Mouse (Mus musculus) lung, embryonic 16.5 days (tissue): Measurements from ENCODE around the gene Eid1. TPM values are rescaled to one million over a fixed set of nuclear protein-coding genes. Genes with fewer than 3 reads are reported as not detected.

Experiments used
- ATAC-seq: fragments of 200-750 bp; cut with Nextera tagmentation; 2 replicates; pipeline ENCODE4 v1.8.0; 2017; ENCODE audit warnings: low read depth, mild to moderate bottlenecking, moderate library complexity
- H3K27ac ChIP-seq: fragments of 300-500 bp; sonication (generic); 2 replicates; pipeline ENCODE4 v1.5.1; 2014; ENCODE audit warnings: mild to moderate bottlenecking, control low read depth, low read length
- H3K27me3 ChIP-seq: fragments of 300-500 bp; sonication (generic); 2 replicates; pipeline ENCODE4 v1.6.1; 2014; ENCODE audit warnings: low read depth, low read length, mixed read lengths; ENCODE audit not compliant: control insufficient read depth, insufficient read depth
- H3K36me3 ChIP-seq: fragments of 300-500 bp; sonication (generic); 2 replicates; pipeline ENCODE4 v1.6.1; 2014; ENCODE audit warnings: low read length; ENCODE audit not compliant: control insufficient read depth, insufficient read depth
- H3K4me1 ChIP-seq: fragments of 300-500 bp; sonication (generic); replicated peaks from 2 replicates; pipeline ENCODE4 v1.6.1; 2014; ENCODE audit warnings: low read length, mixed read lengths; ENCODE audit not compliant: control insufficient read depth, insufficient read depth
- H3K4me2 ChIP-seq: fragments of 300-500 bp; sonication (generic); 2 replicates; pipeline ENCODE4 v1.6.1; 2014; ENCODE audit warnings: low read depth, low read length, control low read depth
- H3K4me3 ChIP-seq: fragments of 300-500 bp; sonication (generic); 2 replicates; pipeline ENCODE4 v1.5.1; 2014; ENCODE audit warnings: mild to moderate bottlenecking, low read length, control low read depth
- H3K9ac ChIP-seq: fragments of 300-500 bp; sonication (generic); 2 replicates; pipeline ENCODE4 v1.6.1; 2014; ENCODE audit warnings: low read length, control low read depth
- H3K9me3 ChIP-seq: fragments of 300-500 bp; sonication (generic); 2 replicates; pipeline ENCODE4 v1.6.1; 2016; ENCODE audit warnings: low read length; ENCODE audit not compliant: control insufficient read depth
- WGBS: fragments of 180-500 bp; shearing (Covaris S2); extraction: QIAGEN DNeasy Blood & Tissue Kit; methylation state at CpG from one replicate; pipeline ENCODE4 v1.1.7; 2014; 5-methylcytosine and 5-hydroxymethylcytosine counted together
- polyA plus RNA-seq: library from polyadenylated mRNA; unstranded; fragments of >200 nt; fragmentation: Nextera tagmentation; extraction: Ambion mirVana; gene quantifications from 2 replicates; pipeline ENCODE4 v1.2.1, GENCODE M21; 2015

Gene Eid1
- polyA plus RNA-seq, 1 experiment from 2014 or later: 105 TPM

DNA sequence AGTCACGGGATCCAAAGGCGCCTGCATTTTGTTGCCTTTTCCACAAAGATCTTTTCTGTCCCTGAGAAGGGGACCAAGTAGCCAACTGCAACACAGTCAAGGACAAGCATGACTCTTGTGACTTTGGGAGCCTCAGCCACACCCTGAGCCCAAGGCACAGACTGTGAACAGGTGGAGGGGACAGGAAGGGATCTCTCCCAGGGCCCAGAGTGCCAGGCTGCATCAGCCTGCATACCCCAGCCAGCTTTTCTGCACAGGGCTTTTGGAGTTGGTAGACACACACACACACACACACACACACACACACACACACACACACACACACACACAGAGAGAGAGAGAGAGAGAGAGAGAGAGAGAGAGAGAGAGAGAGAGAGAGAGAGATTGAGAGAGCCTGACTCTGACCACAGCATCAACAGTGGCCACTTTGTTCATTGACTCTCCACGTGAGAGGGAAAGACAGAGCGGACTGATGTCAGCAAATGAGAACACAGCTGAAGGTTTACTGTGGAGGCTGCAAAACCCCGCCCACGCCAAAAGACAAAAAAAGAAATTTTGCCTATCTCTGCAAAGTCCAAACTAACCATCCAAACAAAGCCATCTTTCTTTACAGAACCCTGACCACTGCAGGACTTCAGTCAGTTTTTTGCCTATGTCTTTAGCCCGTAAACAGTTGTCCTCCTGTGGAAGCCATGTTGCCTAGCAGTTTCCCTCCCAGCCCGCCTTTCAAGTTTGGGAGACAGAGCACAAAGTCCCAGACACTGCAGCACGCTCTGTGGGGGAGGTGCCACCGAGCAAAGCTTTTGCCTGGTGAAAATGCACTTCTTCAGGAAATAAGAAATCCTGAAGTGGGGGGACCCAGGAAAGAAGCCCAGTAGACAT, 11.9 kb downstream of the Eid1 start:
- H3K4me1 ChIP-seq: peaks cover 10% of the 10 kb centered on the region; the same call in 1 of the 2 replicates
- H3K36me3 ChIP-seq: no peaks in the 10 kb centered on the region
- no peak overlapping the region for H3K9ac ChIP-seq
- H3K27ac ChIP-seq: 0 out of 2 replicates have a peak overlapping the region, but pooled peaks have one; percentile 25
- WGBS: 44% methylated on average over 10 of the region's 10 CpGs
- H3K4me2 ChIP-seq: no peak overlapping the region
- H3K4me3 ChIP-seq: no peak overlapping the region
- no peaks in the 10 kb centered on the region for H3K9me3 ChIP-seq
- no peak for ATAC-seq
- 0 out of 2 replicates have a peak, but pooled peaks cover 3% of the 10 kb centered on the region for H3K27me3 ChIP-seq

DNA sequence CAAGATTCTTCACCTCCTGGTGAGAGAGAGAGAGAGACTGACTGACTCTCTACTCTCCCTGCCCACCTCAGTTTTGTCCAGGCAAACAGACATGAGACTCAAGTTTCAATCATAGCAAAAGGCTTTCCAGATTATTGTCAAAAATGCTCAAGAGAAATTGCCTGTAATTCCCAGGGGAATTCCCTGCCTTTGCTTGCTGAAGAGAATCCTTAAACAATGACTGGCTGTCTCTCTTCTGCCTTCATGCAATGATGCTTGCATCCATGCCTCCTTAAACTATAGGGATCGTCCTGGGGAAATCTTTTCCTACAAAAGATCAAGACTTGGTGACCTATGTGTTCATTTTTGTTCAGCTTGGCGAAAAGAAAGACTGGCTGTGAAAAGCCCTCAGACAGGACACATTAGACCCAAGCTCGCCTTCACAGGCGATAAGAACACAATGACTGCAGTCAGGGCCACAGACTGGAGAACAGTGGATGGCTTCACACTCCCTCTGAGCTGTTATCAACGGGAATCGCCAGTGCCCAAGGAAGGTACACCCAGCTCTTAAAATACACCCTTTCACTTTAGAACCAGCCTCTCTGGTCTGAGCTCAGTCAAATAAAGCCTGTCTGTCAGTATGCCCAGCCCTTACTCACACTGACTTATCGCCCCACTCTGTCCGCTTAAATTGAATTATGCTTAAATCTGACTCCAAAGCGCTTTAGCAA, 12.7 kb downstream of the Eid1 start:
- Histone ChIP-seq H3K27me3 (no peaks in the 10 kb centered on the region), H3K27ac (0 out of 2 replicates have a peak overlapping the region, but pooled peaks have one; percentile 25), H3K4me3 (no peak overlapping the region), H3K4me1 (peaks cover 10% of the 10 kb centered on the region; the same call in 1 of the 2 replicates), H3K9me3 (no peaks in the 10 kb centered on the region), H3K9ac (no peak overlapping the region), H3K36me3 (no peaks in the 10 kb centered on the region), H3K4me2 (0 out of 2 replicates have a peak overlapping the region, but pooled peaks have one; percentile 7)
- ATAC-seq: peak; percentile 21
- 48% methylated on average over 9 of the region's 9 CpGs for WGBS

- no peak overlapping the region for H3K9ac ChIP-seq
- no peaks in the 10 kb centered on the region for H3K9me3 ChIP-seq
- H3K4me2 ChIP-seq: no peak overlapping the region
- no peak overlapping the region for H3K4me3 ChIP-seq
- no peak for ATAC-seq
- no peak overlapping the region for H3K27ac ChIP-seq
- 40% methylated on average over 2 of the region's 2 CpGs for WGBS
- H3K4me1 ChIP-seq: no peaks in the 10 kb centered on the region; the same call in 1 of the 2 replicates
- no peaks in the 10 kb centered on the region for H3K27me3 ChIP-seq
- H3K36me3 ChIP-seq: no peaks in the 10 kb centered on the region
Measured at GRCm38 (mm10) chr2:125692010-125692409, 19.1 kb downstream of the Eid1 start.

DNA sequence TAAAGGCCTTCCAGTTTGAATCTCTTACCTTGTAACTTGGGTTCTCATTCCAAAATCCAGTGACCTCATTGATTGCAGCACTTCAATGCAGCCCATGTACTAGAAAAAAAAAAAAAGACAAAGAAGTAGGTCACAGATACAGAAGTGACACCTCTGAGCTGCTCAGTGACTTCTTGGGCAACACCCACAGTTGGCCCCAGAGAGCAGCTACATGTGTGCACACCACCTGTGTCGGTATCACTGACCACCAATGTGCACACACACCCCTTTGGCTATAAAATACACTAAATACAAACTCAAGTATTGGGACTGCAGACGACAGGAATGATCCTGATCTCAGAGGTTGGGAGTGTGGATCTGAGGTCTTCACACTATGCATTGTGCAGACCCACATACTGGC, 21.9 kb downstream of the Eid1 start:
- Histone ChIP-seq H3K9me3 (no peaks in the 10 kb centered on the region), H3K4me3 (no peak overlapping the region), H3K27ac (no peak overlapping the region), H3K27me3 (no peaks in the 10 kb centered on the region), H3K36me3 (no peaks in the 10 kb centered on the region), H3K4me1 (no peaks in the 10 kb centered on the region; the same call in 1 of the 2 replicates), H3K4me2 (no peak overlapping the region), H3K9ac (no peak overlapping the region)
- no peak for ATAC-seq
- WGBS: 73% methylated on average over 2 of the region's 2 CpGs

DNA sequence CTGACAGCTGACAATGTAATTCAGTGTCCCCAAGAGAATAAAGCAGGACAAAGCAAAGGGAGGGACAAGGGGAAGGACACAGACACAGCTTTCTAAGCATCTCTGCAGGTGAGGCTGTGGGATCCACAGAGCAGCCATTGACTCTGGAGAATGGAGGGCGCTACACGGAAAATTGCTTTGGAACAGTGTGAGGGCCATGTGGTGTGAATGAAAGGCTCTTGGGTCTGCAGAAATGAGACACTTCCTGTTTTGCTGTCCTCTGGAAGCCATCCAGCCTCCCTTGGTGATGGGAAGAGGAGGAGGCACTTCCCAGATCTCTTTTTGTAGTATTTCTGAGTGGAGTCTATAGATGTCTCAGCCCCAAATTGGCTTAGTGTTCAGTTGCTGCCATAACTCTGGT, 23.3 kb downstream of the Eid1 start:
- Histone ChIP-seq H3K9ac (no peak overlapping the region), H3K36me3 (no peaks in the 10 kb centered on the region), H3K4me3 (no peak overlapping the region), H3K9me3 (no peaks in the 10 kb centered on the region), H3K4me1 (no peaks in the 10 kb centered on the region; the same call in 1 of the 2 replicates), H3K27me3 (no peaks in the 10 kb centered on the region), H3K4me2 (no peak overlapping the region), H3K27ac (peak overlapping the region; percentile 61)
- 53% methylated on average over 2 of the region's 2 CpGs for WGBS
- peak; percentile 79; the same call in 1 of the 2 replicates for ATAC-seq

- 59% methylated on average over 2 of the region's 2 CpGs for WGBS
- Histone ChIP-seq H3K4me1 (no peaks in the 10 kb centered on the region), H3K36me3 (no peaks in the 10 kb centered on the region), H3K4me3 (no peak overlapping the region), H3K4me2 (no peak overlapping the region), H3K27ac (no peak overlapping the region), H3K9me3 (no peaks in the 10 kb centered on the region), H3K9ac (no peak overlapping the region), H3K27me3 (no peaks in the 10 kb centered on the region)
- ATAC-seq: 0 out of 2 replicates have a peak, but pooled peaks have one; percentile 43
Measured at GRCm38 (mm10) chr2:125701606-125702005, 28.7 kb downstream of the Eid1 start.

DNA sequence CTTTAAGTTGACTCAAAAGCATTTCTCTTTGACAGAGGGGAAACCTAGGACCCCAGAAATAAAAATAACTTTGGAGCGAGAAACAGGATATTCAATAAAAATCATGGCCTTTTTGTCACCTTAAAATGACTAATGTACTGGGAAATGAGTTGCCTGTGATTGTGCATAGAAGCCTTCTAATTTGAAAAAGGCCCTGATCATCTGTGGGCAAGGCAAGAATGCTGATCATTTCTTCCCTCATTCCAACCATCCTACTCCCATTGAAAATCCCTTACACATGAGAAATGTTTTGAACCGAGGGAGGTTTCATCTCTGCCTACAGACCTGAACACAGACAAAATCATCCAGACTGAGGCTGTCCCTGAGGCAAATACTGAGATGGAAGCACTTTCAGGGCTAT, 30.0 kb downstream of the Eid1 start:
- no peak for ATAC-seq
- Histone ChIP-seq H3K4me3 (no peak overlapping the region), H3K27me3 (no peaks in the 10 kb centered on the region), H3K4me2 (no peak overlapping the region), H3K9me3 (no peaks in the 10 kb centered on the region), H3K27ac (no peak overlapping the region), H3K36me3 (no peaks in the 10 kb centered on the region), H3K4me1 (no peaks in the 10 kb centered on the region), H3K9ac (no peak overlapping the region)
- 74% methylated on average over 2 of the region's 2 CpGs for WGBS

GRCm38 (mm10) chr2:125704907-125705631, 32.2 kb downstream of the Eid1 start:
- WGBS: 64% methylated on average over 12 of the region's 12 CpGs
- H3K4me1 ChIP-seq: no peaks in the 10 kb centered on the region
- no peak overlapping the region for H3K4me2 ChIP-seq
- H3K9ac ChIP-seq: no peak overlapping the region
- H3K9me3 ChIP-seq: no peaks in the 10 kb centered on the region
- H3K4me3 ChIP-seq: no peak overlapping the region
- H3K27me3 ChIP-seq: no peaks in the 10 kb centered on the region
- no peak overlapping the region for H3K27ac ChIP-seq
- H3K36me3 ChIP-seq: no peaks in the 10 kb centered on the region
- ATAC-seq: no peak
